Mouse (Mus musculus): ENCODE results near the gene Exosc5. TPM values are rescaled to one million over a fixed set of nuclear protein-coding genes. Genes with fewer than 3 reads are reported as not detected.

Exosc5 gene
- polyA plus RNA-seq, 1 experiment from 2014 or later, result 49.2 TPM

DNA sequence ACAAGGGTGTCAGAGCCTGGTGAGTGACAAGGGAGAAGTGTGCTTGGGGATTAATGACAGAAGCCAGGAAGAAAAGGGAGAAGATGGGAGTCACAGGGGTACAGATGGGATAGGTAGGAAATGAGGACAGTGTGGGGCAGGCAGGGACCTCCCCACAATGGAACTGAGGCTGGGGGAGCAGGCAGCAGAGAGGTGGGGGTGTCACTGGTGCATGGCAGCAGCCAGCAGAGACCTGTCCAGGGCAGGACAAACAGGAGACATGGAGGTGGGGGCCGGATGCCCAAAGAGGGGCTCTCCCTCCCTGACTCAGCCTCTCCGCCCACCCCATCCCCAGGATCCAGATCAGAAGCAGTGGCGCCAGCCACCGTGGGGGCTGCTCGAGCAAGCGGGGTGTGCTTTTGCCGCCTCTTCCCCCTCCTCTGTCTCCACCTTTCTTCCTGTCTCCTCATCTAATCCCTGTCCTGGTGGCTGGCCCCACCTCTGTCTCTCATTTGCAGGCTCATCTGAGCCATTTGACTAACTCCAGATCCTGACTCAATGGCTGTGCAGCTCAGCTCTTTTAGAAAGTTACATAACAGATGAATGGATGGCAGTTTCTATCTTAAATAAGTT lies 51.7 kb downstream of the Exosc5 start:
- 0 out of 2 replicates have a peak overlapping the region, but pooled peaks have one; percentile 2 for H3K9ac ChIP-seq (replicated peaks)
- no peaks in the 10 kb centered on the region for H3K27me3 ChIP-seq (ENCODE audit: insufficient read depth, low read length)
- peaks cover 28% of the 10 kb centered on the region for H3K36me3 ChIP-seq (replicated peaks; ENCODE audit: insufficient read depth, low read length)
- H3K4me1 ChIP-seq (ENCODE audit: insufficient read depth), result peaks cover 44% of the 10 kb centered on the region
- no peaks in the 10 kb centered on the region for H3K9me3 ChIP-seq (ENCODE audit: low read length)
- DNase-seq (no peak), ATAC-seq (no peak)
- H3K4me3 ChIP-seq (ENCODE audit: low read depth, low read length), result no peak overlapping the region
- no peak overlapping the region for H3K4me2 ChIP-seq (ENCODE audit: low read depth, low read length)
- peak overlapping the region; percentile 70 for H3K27ac ChIP-seq (ENCODE audit: low read depth)
- WGBS (ENCODE audit: insufficient replicate concordance), result 37% methylated on average over 7 of the region's 7 CpGs
- TF ChIP-seq EP300 (IDR thresholded peaks at IDR 0.05; ENCODE audit: low read depth), result no peak
- TF ChIP-seq CTCF (IDR thresholded peaks at IDR 0.05; ENCODE audit: low read depth), result no peak

DNA sequence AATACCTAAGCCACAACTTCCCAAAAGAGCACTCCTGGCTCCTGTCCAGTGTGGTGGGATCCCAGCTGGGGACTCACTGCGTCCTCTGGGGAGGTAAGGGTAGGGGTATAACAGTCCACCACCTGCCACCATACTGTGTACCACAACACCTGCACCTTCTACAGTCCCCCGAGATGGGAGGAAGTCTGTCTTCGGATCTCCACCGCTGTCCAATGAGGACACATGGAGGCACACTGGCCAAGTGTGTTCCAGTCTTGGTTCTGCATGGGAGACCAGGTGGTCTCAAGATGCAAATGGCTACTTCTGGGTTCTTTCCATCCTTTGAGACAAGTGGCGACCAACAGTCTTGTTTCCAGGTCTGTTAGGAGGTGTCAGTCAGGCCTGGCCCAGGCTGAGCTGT lies 52.2 kb downstream of the Exosc5 start:
- H3K27ac ChIP-seq (ENCODE audit: low read depth), result peak overlapping the region; percentile 70
- DNase-seq (no peak), ATAC-seq (peak; percentile 7; the same call in 1 of the 2 replicates)
- H3K4me3 ChIP-seq (ENCODE audit: low read depth, low read length), result no peak overlapping the region
- H3K36me3 ChIP-seq (replicated peaks; ENCODE audit: insufficient read depth, low read length), result peaks cover 33% of the 10 kb centered on the region
- H3K27me3 ChIP-seq (ENCODE audit: insufficient read depth, low read length), result no peaks in the 10 kb centered on the region
- TF ChIP-seq CTCF (IDR thresholded peaks at IDR 0.05; ENCODE audit: low read depth) (no peak), EP300 (IDR thresholded peaks at IDR 0.05; ENCODE audit: low read depth) (no peak)
- H3K4me1 ChIP-seq (ENCODE audit: insufficient read depth), result peaks cover 40% of the 10 kb centered on the region
- H3K4me2 ChIP-seq (ENCODE audit: low read depth, low read length), result no peak overlapping the region
- H3K9me3 ChIP-seq (ENCODE audit: low read length), result no peaks in the 10 kb centered on the region
- H3K9ac ChIP-seq (replicated peaks), result no peak overlapping the region
- WGBS (ENCODE audit: insufficient replicate concordance), result 58% methylated on average over 5 of the region's 5 CpGs

DNA sequence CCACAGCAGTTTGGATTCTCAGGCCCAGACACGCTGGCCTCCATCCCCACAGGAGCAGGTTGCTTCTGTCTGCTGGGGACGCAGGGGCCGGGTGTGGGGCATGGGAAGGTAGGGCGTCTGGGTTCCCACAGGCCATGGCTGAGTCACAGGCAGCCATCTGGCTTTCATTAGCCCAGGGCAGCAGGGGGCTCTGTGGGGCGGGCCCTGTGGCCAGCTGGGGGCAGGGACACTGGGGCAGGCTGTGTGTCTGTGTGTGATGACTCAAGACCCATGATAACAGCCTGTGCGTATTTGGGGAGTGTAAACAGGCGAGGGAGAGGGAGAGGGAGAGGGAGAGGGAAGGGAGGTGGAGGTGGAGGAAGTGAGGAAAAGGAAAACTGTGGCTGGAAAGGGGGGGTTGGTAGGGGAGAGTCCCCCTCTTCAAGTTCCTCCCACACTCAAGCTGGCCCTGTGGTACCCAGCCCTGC lies 52.8 kb downstream of the Exosc5 start:
- TF ChIP-seq CTCF (IDR thresholded peaks at IDR 0.05; ENCODE audit: low read depth), result no peak; the same call in 1 of the 2 replicates
- no peak for TF ChIP-seq EP300 (IDR thresholded peaks at IDR 0.05; ENCODE audit: low read depth)
- WGBS (ENCODE audit: insufficient replicate concordance), result 25% methylated on average over 7 of the region's 7 CpGs
- H3K9me3 ChIP-seq (ENCODE audit: low read length), result no peaks in the 10 kb centered on the region
- H3K9ac ChIP-seq (replicated peaks), result no peak overlapping the region
- no peak overlapping the region for H3K4me3 ChIP-seq (ENCODE audit: low read depth, low read length)
- ATAC-seq (peak; percentile 56; the same call in 1 of the 2 replicates), DNase-seq (peak; percentile 53)
- peaks cover 33% of the 10 kb centered on the region for H3K36me3 ChIP-seq (replicated peaks; ENCODE audit: insufficient read depth, low read length)
- H3K4me2 ChIP-seq (ENCODE audit: low read depth, low read length), result 0 out of 2 replicates have a peak overlapping the region, but pooled peaks have one; percentile 9
- H3K4me1 ChIP-seq (ENCODE audit: insufficient read depth), result peaks cover 34% of the 10 kb centered on the region
- H3K27ac ChIP-seq (ENCODE audit: low read depth), result peak overlapping the region; percentile 70
- no peaks in the 10 kb centered on the region for H3K27me3 ChIP-seq (ENCODE audit: insufficient read depth, low read length)

DNA sequence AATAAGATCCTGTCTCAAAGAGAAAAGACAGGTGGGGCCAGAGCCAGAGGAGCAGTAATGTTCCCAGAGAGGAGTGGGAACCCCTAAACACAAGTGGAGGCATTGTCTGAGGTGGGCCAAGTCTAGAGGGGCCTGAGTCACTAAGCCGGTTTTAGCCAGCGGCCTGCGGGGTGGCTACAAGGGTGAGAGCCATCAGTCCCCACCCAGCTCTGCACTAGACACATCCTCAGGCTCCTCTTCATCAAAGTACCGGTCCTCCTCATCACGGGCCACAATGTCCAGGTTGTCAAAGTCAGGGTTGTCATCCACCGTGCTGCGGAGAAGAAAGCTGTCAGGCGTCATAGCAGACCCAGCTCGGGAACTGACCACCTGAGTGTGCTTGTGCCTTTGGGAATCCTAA lies 53.8 kb downstream of the Exosc5 start:
- Histone ChIP-seq H3K4me2 (ENCODE audit: low read depth, low read length) (no peak overlapping the region), H3K9me3 (ENCODE audit: low read length) (no peaks in the 10 kb centered on the region), H3K4me3 (ENCODE audit: low read depth, low read length) (no peak overlapping the region), H3K4me1 (ENCODE audit: insufficient read depth) (peaks cover 27% of the 10 kb centered on the region), H3K27me3 (ENCODE audit: insufficient read depth, low read length) (no peaks in the 10 kb centered on the region), H3K9ac (replicated peaks) (no peak overlapping the region), H3K36me3 (replicated peaks; ENCODE audit: insufficient read depth, low read length) (peaks cover 33% of the 10 kb centered on the region), H3K27ac (ENCODE audit: low read depth) (no peak overlapping the region)
- DNase-seq, result no peak
- WGBS (ENCODE audit: insufficient replicate concordance), result 82% methylated on average over 9 of the region's 9 CpGs
- no peak for ATAC-seq
- no peak for TF ChIP-seq CTCF (IDR thresholded peaks at IDR 0.05; ENCODE audit: low read depth)
- no peak for TF ChIP-seq EP300 (IDR thresholded peaks at IDR 0.05; ENCODE audit: low read depth)

DNA sequence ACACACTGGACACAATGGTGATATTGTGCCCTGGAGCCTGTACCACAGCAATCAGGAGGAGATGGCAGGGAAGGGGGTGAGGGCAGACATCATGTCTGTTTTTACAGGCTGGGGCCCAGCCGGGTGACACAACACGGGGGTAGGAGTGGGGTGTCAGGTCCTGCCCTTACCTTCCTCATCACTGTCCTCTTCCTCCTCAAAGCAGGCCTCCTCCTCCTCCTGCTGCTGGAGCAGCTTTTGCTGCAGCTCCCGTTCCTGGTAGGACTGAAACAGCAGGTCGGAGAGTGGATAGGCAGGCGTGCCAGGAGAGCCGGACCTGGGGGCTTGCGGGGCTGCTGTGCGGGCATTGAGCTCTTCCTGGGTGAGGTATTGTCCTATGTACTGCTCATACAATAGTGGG lies 55.6 kb downstream of the Exosc5 start:
- Histone ChIP-seq H3K27me3 (ENCODE audit: insufficient read depth, low read length) (no peaks in the 10 kb centered on the region), H3K9me3 (ENCODE audit: low read length) (no peaks in the 10 kb centered on the region), H3K9ac (replicated peaks) (no peak overlapping the region), H3K4me3 (ENCODE audit: low read depth, low read length) (no peak overlapping the region), H3K4me1 (ENCODE audit: insufficient read depth) (peaks cover 35% of the 10 kb centered on the region), H3K4me2 (ENCODE audit: low read depth, low read length) (no peak overlapping the region), H3K27ac (ENCODE audit: low read depth) (no peak overlapping the region), H3K36me3 (replicated peaks; ENCODE audit: insufficient read depth, low read length) (peaks cover 33% of the 10 kb centered on the region)
- 92% methylated on average over 8 of the region's 8 CpGs for WGBS (ENCODE audit: insufficient replicate concordance)
- DNase-seq (no peak), ATAC-seq (no peak)
- TF ChIP-seq EP300 (IDR thresholded peaks at IDR 0.05; ENCODE audit: low read depth) (no peak), CTCF (IDR thresholded peaks at IDR 0.05; ENCODE audit: low read depth) (no peak)

DNA sequence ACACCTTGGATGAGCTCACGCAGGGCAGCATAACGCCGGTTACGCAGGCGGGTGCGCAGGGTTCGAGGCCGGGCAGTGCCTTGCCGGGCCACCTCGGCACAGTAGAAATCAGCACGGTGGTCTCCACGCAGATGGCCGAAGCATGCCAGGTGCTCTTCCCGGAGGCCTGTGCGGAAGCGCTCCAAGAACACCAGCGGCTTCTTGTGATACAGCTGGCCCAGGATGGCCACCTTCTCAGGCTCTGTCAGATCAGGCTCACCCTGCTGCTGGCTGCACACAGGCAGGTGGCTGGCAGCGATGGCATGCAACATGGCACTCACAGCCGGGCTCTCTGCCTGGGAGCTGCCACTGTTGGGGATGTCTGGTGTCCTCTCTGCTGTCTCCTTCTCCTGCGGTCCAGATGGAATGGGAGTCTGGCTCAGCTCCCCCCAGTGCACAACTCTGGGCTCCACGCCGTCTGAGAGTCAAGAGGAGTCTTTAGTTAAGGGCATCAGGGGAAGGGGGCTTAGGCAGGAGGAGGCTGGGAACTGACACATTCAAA lies 56.8 kb downstream of the Exosc5 start:
- ATAC-seq, result no peak
- Histone ChIP-seq H3K4me2 (ENCODE audit: low read depth, low read length) (no peak overlapping the region), H3K4me1 (ENCODE audit: insufficient read depth) (peaks cover 24% of the 10 kb centered on the region), H3K36me3 (replicated peaks; ENCODE audit: insufficient read depth, low read length) (peaks cover 40% of the 10 kb centered on the region), H3K27me3 (ENCODE audit: insufficient read depth, low read length) (no peaks in the 10 kb centered on the region), H3K4me3 (ENCODE audit: low read depth, low read length) (no peak overlapping the region), H3K9ac (replicated peaks) (no peak overlapping the region), H3K9me3 (ENCODE audit: low read length) (no peaks in the 10 kb centered on the region), H3K27ac (ENCODE audit: low read depth) (no peak overlapping the region)
- TF ChIP-seq EP300 (IDR thresholded peaks at IDR 0.05; ENCODE audit: low read depth) (no peak), CTCF (IDR thresholded peaks at IDR 0.05; ENCODE audit: low read depth) (no peak)
- DNase-seq, result no peak
- WGBS (ENCODE audit: insufficient replicate concordance), result 95% methylated on average over 22 of the region's 22 CpGs

Measured in liver, postnatal 0 days (tissue).